Mouse (Mus musculus) C2C12 (cell line): Measurements from ENCODE around the gene Grk6. TPM values are rescaled to one million over a fixed set of nuclear protein-coding genes. Genes with fewer than 3 reads are reported as not detected.
"Not testable (repeated sequence)": the region's sequence is repeated elsewhere in the genome, so short reads cannot be mapped to it uniquely, and the experiment has no call there.

Experiments used
- H3K27me3 ChIP-seq: one replicate; pipeline ENCODE4 v1.6.1; 2011; ENCODE audit not compliant: control insufficient read depth, insufficient read depth, insufficient read length
- H3K36me3 ChIP-seq: one replicate; pipeline ENCODE4 v1.6.1; 2011; ENCODE audit not compliant: control insufficient read depth, insufficient read depth
- H3K4me3 ChIP-seq: one replicate; pipeline ENCODE4 v1.5.1; 2011; ENCODE audit warnings: mild to moderate bottlenecking, control low read depth; ENCODE audit not compliant: poor library complexity, insufficient read depth, severe bottlenecking
- H3K79me2 ChIP-seq: one replicate; pipeline ENCODE4 v1.6.1; 2011; ENCODE audit not compliant: control insufficient read depth, insufficient read depth
- H3K79me3 ChIP-seq: one replicate; pipeline ENCODE4 v1.6.1; 2011; ENCODE audit warnings: low read depth, control low read depth
- H3ac ChIP-seq: one replicate; pipeline ENCODE3; 2011; ENCODE audit warnings: low read depth; ENCODE audit not compliant: control insufficient read depth, insufficient read length
- CEBPB ChIP-seq: IDR thresholded peaks from one replicate; pipeline ENCODE4 v1.6.1; 2011; ENCODE audit warnings: low read depth, mild to moderate bottlenecking, control low read depth, moderate library complexity
- CTCF ChIP-seq: IDR thresholded peaks from one replicate; pipeline ENCODE4 v1.5.1; 2011; ENCODE audit not compliant: control insufficient read depth, insufficient read depth, insufficient read length
- FOSL1 ChIP-seq: IDR thresholded peaks from one replicate; pipeline ENCODE4 v1.8.0; 2011; ENCODE audit warnings: mild to moderate bottlenecking, low read length; ENCODE audit not compliant: poor library complexity, insufficient read depth, severe bottlenecking
- MAX ChIP-seq: IDR thresholded peaks from one replicate; pipeline ENCODE4 v1.6.1; 2011; ENCODE audit warnings: mild to moderate bottlenecking, control low read depth
- MYOD1 ChIP-seq: IDR thresholded peaks from one replicate; pipeline ENCODE4 v1.6.1; 2011; ENCODE audit warnings: low read depth; ENCODE audit not compliant: control insufficient read depth, insufficient read length
- MYOG ChIP-seq: IDR thresholded peaks from one replicate; pipeline ENCODE4 v1.6.1; 2011; ENCODE audit not compliant: control insufficient read depth, insufficient read length; ENCODE audit errors: extremely low read depth
- USF1 ChIP-seq: IDR thresholded peaks from one replicate; pipeline ENCODE4 v1.6.1; 2011; ENCODE audit warnings: low read depth, mild to moderate bottlenecking, control low read depth, moderate library complexity
- polyA plus RNA-seq: library from polyadenylated mRNA; unstranded; fragments of >200 nt; fragmentation: generic; extraction: Trizol; gene quantifications from one replicate; pipeline ENCODE4 v1.2.1, GENCODE M21; 2012; ENCODE audit warnings: missing spikeins

Grk6 gene
- polyA plus RNA-seq, 1 experiment: 81.9 TPM

GRCm38 (mm10) chr13:55431889-55432685, 12.8 kb upstream of the Grk6 start:
- Histone ChIP-seq H3K4me3 (no peak overlapping the region), H3K27me3 (no peaks in the 10 kb centered on the region), H3K36me3 (no peaks in the 10 kb centered on the region), H3K79me2 (no peaks in the 10 kb centered on the region), H3K79me3 (no peaks in the 10 kb centered on the region), H3ac (no peak overlapping the region)
- no peak for TF ChIP-seq MAX
- no peak for TF ChIP-seq CEBPB
- no peak for TF ChIP-seq MYOG
- no peak for TF ChIP-seq USF1
- TF ChIP-seq FOSL1: no peak
- TF ChIP-seq CTCF: no peak
- TF ChIP-seq MYOD1: no peak

DNA sequence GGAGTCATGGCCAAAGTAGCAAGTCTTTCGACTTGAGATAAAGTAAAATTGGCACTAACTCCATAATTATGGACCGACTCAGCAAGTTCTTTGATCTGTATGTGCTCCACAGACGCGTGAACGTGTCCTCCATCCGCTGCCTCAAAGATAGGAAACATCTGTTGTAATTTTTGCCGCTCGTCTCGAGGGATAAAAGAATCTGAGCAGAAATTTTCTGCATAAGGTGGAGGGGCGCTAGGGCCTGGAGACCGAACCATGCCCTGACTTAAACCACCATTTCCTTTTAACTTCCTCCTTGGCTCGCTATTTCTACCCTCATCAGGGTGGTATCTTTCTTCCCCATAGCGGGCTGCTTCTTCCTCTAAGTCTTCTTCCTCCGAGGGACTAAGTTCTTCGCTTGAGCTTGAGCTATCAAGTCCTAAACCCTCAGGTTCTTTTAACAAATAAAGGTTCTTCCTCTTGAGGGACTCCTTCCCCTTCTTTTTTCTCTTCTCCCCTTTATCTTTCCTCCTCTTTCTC, 7.7 kb upstream of the Grk6 start:
- not testable (repeated sequence) for H3K27me3 ChIP-seq, H3K36me3 ChIP-seq, H3K79me3 ChIP-seq, H3ac ChIP-seq, H3K79me2 ChIP-seq, H3K4me3 ChIP-seq

DNA sequence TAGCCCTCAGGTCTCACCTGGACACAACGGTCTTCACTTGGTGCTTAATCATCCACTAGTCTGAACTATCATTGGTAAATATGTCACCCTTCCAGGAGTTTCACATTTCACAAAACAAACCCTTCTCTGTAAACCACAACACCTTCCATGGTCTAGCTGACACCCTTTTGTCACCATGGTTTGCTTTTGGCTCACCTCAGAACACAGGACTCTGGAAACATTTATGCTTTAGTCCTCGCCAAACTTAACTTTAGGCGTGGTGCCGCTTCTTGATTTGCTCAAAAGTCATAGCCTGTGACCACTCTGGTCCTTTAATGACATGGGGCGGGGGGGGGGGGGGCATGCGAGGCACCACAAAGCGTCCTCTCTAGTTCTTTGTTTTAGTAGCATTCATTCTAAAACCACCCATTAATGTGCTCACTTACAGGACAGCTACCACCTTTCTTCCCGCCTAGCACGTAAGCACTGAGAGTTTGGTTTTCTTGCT, 1.0 kb upstream of the Grk6 start:
- peaks cover under 1% of the 10 kb centered on the region for H3K36me3 ChIP-seq
- H3K79me3 ChIP-seq: peaks cover 33% of the 10 kb centered on the region
- H3K79me2 ChIP-seq: peaks cover 36% of the 10 kb centered on the region
- H3K27me3 ChIP-seq: no peaks in the 10 kb centered on the region
- peak overlapping the region; percentile 34 for H3K4me3 ChIP-seq
- no peak overlapping the region for H3ac ChIP-seq
- TF ChIP-seq CTCF (no peak), USF1 (no peak), MAX (no peak), MYOD1 (no peak), MYOG (no peak), CEBPB (no peak), FOSL1 (no peak)

- no peaks in the 10 kb centered on the region for H3K27me3 ChIP-seq
- no peak for TF ChIP-seq USF1
- no peak for TF ChIP-seq CTCF
- no peak for TF ChIP-seq FOSL1
- TF ChIP-seq MYOG: no peak
- TF ChIP-seq MAX: no peak
- TF ChIP-seq MYOD1: no peak
- no peak for TF ChIP-seq CEBPB
- H3K36me3 ChIP-seq: peaks cover 6% of the 10 kb centered on the region
- H3K79me3 ChIP-seq: peaks cover 36% of the 10 kb centered on the region
- H3ac ChIP-seq: peak overlapping the region; percentile 57
- H3K79me2 ChIP-seq: peaks cover 42% of the 10 kb centered on the region
- H3K4me3 ChIP-seq: peak overlapping the region; percentile 34
Measured at GRCm38 (mm10) chr13:55444286-55444936, 461 bp upstream of the Grk6 start.

DNA sequence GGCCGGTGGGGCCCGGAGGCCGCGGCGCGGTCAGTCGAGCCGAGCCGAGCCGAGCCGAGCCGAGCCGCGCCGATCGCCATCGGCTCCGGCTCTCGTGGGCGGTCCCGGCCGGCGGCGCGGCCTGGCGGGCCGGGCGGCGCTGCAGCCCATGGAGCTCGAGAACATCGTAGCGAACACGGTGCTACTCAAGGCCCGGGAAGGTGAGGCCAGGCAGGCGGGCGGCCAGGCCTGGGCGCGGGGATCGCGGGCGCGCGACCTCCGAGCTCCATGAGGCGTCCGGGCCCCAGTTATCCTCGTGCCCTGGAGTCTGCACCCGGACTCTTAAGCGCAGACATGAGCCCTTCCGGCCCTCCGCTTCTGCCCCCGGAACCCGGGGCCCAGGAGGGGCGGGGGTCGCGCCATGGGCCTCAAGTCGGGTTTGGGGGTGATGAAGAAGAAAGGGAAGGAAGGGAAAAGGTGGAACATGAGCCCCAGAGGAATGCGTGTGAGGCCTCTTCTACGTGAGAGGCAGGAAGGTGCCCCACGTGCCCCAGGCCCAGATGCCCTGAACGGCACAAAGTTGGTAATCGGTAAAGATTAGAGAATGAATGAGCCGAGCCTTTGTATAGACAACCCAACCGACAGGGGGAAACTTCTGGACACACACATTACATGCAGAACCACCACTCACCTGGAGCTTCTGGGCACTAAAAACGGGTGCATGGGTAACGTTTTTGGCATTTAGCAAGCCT, 654 bp downstream of the Grk6 start:
- H3K27me3 ChIP-seq: no peaks in the 10 kb centered on the region

More for the DNA sequence above, 654 bp downstream of the Grk6 start:
- no peak for TF ChIP-seq MAX
- peak; percentile 14 for TF ChIP-seq USF1
- peaks cover 6% of the 10 kb centered on the region for H3K36me3 ChIP-seq
- H3K79me3 ChIP-seq: peaks cover 36% of the 10 kb centered on the region
- H3K4me3 ChIP-seq: peak overlapping the region; percentile 78
- H3K79me2 ChIP-seq: peaks cover 46% of the 10 kb centered on the region
- H3ac ChIP-seq: peak overlapping the region; percentile 84
